Mouse (Mus musculus) erythroblast, embryonic 14.5 days (primary cell): ENCODE measurements around the gene Gabpb2. TPM values are rescaled to one million over a fixed set of nuclear protein-coding genes. Genes with fewer than 3 reads are reported as not detected.
"Not testable (repeated sequence)": the region's sequence is repeated elsewhere in the genome, so short reads cannot be mapped to it uniquely, and the experiment has no call there.

Experiments
- H3K27me3 ChIP-seq: 2 replicates; pipeline ENCODE4 v1.6.1; 2012; ENCODE audit warnings: inconsistent platforms; ENCODE audit not compliant: control insufficient read depth
- H3K36me3 ChIP-seq: 2 replicates; pipeline ENCODE4 v1.6.1; 2012; ENCODE audit warnings: mild to moderate bottlenecking, inconsistent platforms; ENCODE audit not compliant: control insufficient read depth
- H3K4me1 ChIP-seq: 2 replicates; pipeline ENCODE4 v1.6.1; 2012; ENCODE audit warnings: inconsistent platforms; ENCODE audit not compliant: control insufficient read depth
- H3K4me3 ChIP-seq: replicated peaks from 2 replicates; pipeline ENCODE3; 2012; ENCODE audit warnings: moderate library complexity, mild to moderate bottlenecking, inconsistent platforms
- H3K9me3 ChIP-seq: 2 replicates; pipeline ENCODE4 v1.6.1; 2012; ENCODE audit warnings: low read length, inconsistent platforms, mixed read lengths; ENCODE audit not compliant: control insufficient read depth
- GATA1 ChIP-seq: IDR thresholded peaks from 2 replicates; pipeline ENCODE4 v1.6.1; 2012; ENCODE audit warnings: low read length, inconsistent platforms, mixed read lengths
- TAL1 ChIP-seq: IDR thresholded peaks from 3 replicates; pipeline ENCODE4 v1.6.1; 2012; ENCODE audit warnings: low read length, inconsistent platforms, mixed read lengths
- polyA plus RNA-seq: library from polyadenylated mRNA; stranded (reverse); fragments of >175 nt; gene quantifications from 2 replicates; pipeline ENCODE4 v1.2.3, GENCODE M21; 2012

Gabpb2 gene
- polyA plus RNA-seq, 1 experiment: 0.30 TPM

DNA sequence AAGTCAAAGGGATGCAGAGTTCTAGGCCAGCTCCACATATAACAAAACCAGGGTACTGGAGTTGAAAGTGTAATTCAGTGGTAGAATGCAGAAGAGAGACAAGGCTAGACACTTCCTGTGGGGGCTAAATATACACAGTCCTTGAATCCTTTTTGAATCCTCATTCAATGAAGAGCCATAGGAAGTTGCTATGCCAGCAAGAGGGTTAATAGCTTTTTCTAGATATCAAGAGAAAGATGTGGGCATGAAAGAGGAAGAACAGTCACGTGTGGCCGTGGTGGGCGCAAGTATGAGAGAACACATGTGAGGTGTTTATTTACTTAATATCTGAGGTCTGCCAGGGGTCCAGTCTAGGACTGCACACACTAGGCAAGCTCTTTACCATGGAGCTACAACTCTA, 81.4 kb downstream of the Gabpb2 start:
- no peaks in the 10 kb centered on the region for H3K27me3 ChIP-seq
- TF ChIP-seq GATA1: no peak
- no peak for TF ChIP-seq TAL1
- peaks cover 36% of the 10 kb centered on the region for H3K4me1 ChIP-seq
- H3K36me3 ChIP-seq: peaks cover 38% of the 10 kb centered on the region
- H3K4me3 ChIP-seq: no peak overlapping the region
- H3K9me3 ChIP-seq: peaks cover 3% of the 10 kb centered on the region; the same call in 1 of the 2 replicates

DNA sequence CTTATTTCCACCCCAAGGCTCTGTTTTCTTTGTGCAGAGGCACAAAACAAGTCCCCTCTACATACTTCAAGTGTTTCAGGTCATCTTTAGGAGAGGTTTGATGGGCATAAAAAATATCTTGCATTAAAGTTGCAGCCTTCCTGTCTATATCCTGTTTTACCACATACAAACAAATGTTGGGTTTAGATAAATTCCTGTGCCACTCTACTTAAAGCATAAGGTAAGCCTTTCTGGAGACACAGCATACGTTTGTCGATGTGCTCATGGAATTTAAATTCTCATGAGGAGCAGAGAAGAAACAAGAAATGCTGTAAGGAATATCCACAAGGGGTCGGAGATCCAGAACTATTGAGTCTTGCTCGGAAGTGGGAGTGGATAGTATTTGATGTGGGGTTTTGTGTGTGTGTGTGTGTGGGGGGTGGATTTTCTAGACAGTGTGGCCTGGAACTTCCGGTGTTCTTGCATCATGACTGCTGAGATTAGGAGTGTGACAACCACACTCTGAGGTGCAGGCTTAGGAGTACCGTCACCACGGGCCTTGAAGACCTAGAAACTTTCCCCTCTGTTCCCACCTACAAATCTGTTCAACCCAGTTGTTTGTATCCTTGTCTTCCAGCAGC, 82.2 kb downstream of the Gabpb2 start:
- Histone ChIP-seq H3K9me3 (peaks cover 3% of the 10 kb centered on the region; the same call in 1 of the 2 replicates), H3K27me3 (no peaks in the 10 kb centered on the region), H3K4me1 (peaks cover 35% of the 10 kb centered on the region), H3K36me3 (peaks cover 37% of the 10 kb centered on the region), H3K4me3 (peak overlapping the region; percentile 66)
- no peak for TF ChIP-seq TAL1
- TF ChIP-seq GATA1: no peak

DNA sequence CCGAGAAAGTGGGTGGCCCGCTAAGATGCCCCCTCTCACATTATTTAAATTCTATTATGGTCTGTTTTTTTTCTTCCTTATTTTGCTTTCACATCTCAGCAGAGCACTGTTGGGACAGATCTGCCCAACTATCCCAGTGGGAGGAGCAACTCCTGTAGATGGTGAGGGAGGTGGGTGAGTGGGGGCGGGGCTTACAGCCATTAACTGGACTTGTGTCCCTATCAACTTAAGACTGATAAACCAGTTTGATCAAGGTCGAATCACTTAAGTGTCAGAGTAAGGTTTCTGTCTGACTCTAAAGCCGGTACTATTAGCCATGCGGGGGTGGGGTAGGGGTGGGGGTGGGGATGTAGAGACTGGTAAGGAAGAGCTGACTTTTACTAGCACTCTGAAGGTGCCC, 82.7 kb downstream of the Gabpb2 start:
- Histone ChIP-seq H3K4me3 (peak overlapping the region; percentile 66), H3K4me1 (peaks cover 34% of the 10 kb centered on the region), H3K27me3 (no peaks in the 10 kb centered on the region), H3K36me3 (peaks cover 35% of the 10 kb centered on the region), H3K9me3 (peaks cover 3% of the 10 kb centered on the region; the same call in 1 of the 2 replicates)
- TF ChIP-seq TAL1 (no peak), GATA1 (no peak)

DNA sequence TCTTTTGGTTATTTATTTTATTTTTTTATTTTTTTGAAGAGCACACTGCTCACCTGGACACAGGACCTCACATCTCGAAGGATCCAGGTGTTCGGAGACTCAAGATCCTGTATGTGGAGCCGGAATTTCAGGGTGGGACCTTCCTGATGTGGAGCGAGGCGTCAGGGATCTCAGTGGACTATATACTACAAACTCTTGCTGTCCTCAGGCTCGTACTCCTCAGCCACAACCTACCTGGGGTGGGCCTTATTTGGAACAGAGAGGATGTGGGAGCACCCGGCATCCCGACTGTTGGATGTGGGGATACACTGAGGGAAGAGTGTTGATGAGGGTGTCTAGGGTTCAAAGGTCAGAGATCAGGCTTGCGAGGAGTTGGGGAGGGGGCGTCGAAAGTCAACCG, 83.6 kb downstream of the Gabpb2 start:
- not testable (repeated sequence) for H3K9me3 ChIP-seq, H3K27me3 ChIP-seq
- Histone ChIP-seq H3K4me3 (peak overlapping the region; percentile 96), H3K36me3 (peaks cover 36% of the 10 kb centered on the region), H3K4me1 (peaks cover 32% of the 10 kb centered on the region)

DNA sequence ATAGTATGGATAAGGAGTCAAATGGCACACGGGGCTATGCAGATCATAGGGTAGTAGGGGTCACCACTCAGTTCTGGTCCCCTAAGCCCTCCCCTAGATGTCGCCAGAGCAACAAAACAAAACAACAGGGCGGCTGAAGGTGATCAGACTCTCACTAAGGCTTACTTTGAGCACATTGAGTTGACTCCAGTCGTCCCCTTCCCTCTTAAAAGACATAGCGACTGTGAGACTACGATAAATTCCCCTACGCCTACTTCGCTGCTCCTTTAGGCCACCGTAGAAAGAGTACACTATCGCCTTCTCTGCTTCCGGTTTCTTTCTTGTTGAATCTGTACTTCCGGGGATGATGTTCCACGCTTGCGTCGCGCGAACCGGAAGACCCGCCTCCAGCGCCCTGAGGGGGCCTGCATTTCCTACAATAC, 84.0 kb downstream of the Gabpb2 start, which contains the start of the genes Scnm1 and Lysmd1:
TSS of gene Scnm1 (minus strand) at position 332 of the 422 bp plus-strand sequence.
TSS of gene Lysmd1 (plus strand) at position 409 of the 422 bp plus-strand sequence.
- Histone ChIP-seq H3K4me3 (peak within 1 kb of the TSS; percentile 96), H3K9me3 (peaks cover 3% of the 10 kb centered on the region; the same call in 1 of the 2 replicates), H3K36me3 (peaks cover 40% of the 10 kb centered on the region), H3K4me1 (peaks cover 32% of the 10 kb centered on the region), H3K27me3 (no peaks in the 10 kb centered on the region)
- TF ChIP-seq TAL1: no peak
- no peak for TF ChIP-seq GATA1

DNA sequence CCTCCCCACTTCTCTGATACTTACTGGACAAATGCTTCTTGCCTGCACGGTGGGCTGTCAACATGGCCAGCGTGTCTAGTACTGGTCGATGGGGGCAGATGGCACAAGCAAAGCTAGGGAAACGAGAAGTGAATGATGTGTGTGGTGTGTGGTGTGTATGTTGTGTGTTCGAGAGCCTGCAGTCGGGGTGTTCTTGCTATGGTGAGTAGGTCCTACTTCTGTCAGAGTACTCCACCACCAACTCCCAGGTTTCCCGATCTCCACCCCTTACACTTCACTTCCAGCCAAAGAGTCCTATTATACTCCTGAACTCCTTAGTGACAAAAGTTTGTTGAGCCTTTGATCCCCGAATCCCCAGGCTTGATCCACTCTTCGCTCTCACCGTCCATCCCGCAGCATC, 84.5 kb downstream of the Gabpb2 start:
- Histone ChIP-seq H3K4me3 (peak overlapping the region; percentile 96), H3K36me3 (peaks cover 44% of the 10 kb centered on the region), H3K9me3 (peaks cover 3% of the 10 kb centered on the region; the same call in 1 of the 2 replicates), H3K27me3 (no peaks in the 10 kb centered on the region), H3K4me1 (peaks cover 32% of the 10 kb centered on the region)
- TF ChIP-seq GATA1 (no peak), TAL1 (no peak)

DNA sequence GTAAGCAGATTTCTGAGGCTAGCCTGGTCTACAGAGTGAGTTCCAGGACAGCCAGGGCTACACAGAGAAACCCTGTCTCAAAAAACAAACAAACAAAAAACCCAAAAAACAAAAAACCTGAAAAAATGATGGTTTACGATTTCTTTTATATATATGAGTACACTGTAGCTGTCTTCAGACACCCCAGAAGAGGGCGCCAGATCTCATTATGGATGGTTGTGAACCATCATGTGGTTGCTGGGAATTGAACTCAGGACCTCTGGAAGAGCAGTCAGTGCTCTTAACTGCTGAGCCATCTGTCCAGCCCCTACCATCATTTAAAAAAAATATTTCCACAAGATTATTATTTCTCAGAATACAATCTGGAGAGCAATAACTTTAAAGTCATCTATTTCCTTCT, 85.3 kb downstream of the Gabpb2 start:
- H3K4me3 ChIP-seq, H3K27me3 ChIP-seq, H3K9me3 ChIP-seq: not testable (repeated sequence)
- peaks cover 32% of the 10 kb centered on the region for H3K4me1 ChIP-seq
- peaks cover 45% of the 10 kb centered on the region for H3K36me3 ChIP-seq

Other genes starting within 250 kb of the Gabpb2 start
- gene Pi4kb, start 243.2 kb downstream of the Gabpb2 start, polyA plus RNA-seq: 0.48 and 0.91 TPM in 2 replicates
- 0.61 and 0.79 TPM in 2 replicates for gene Zfp687, start 202.5 kb downstream of the Gabpb2 start, polyA plus RNA-seq
- 17.0 and 20.7 TPM in 2 replicates for gene Psmd4, start 175.3 kb downstream of the Gabpb2 start, polyA plus RNA-seq
- 1.5 and 2.3 TPM in 2 replicates for gene Pip5k1a, start 111.0 kb downstream of the Gabpb2 start, polyA plus RNA-seq
- 16.8 and 18.2 TPM in 2 replicates for gene Vps72, start 106.9 kb downstream of the Gabpb2 start, polyA plus RNA-seq
- not detected in 2 replicates for gene Tmod4, start 93.4 kb downstream of the Gabpb2 start, polyA plus RNA-seq
- 0.63 and 0.86 TPM in 2 replicates for gene Scnm1, start 83.9 kb downstream of the Gabpb2 start, polyA plus RNA-seq
- gene Lysmd1, start 83.8 kb downstream of the Gabpb2 start, polyA plus RNA-seq: 0.90 and 1.1 TPM in 2 replicates
- gene Tnfaip8l2, start 75.6 kb downstream of the Gabpb2 start, polyA plus RNA-seq: 0.04 and 0.17 TPM in 2 replicates
- gene Sema6c, start 57.5 kb downstream of the Gabpb2 start, polyA plus RNA-seq: 0.01 and 0.04 TPM in 2 replicates
- 6.8 and 8.0 TPM in 2 replicates for gene Cdc42se1, start 10.8 kb upstream of the Gabpb2 start, polyA plus RNA-seq
- gene Mllt11, start 14.3 kb upstream of the Gabpb2 start, polyA plus RNA-seq: 0.09 TPM in 2 replicates
- gene Gm128, start 23.7 kb upstream of the Gabpb2 start, polyA plus RNA-seq: not detected in 2 replicates
- gene Bnipl, start 33.3 kb upstream of the Gabpb2 start, polyA plus RNA-seq: not detected in 2 replicates
- 6.4 and 7.1 TPM in 2 replicates for gene Mindy1, start 63.4 kb upstream of the Gabpb2 start, polyA plus RNA-seq
- 0.06 and 0.08 TPM in 2 replicates for gene Prune1, start 64.2 kb upstream of the Gabpb2 start, polyA plus RNA-seq
- gene Anxa9, start 89.3 kb upstream of the Gabpb2 start, polyA plus RNA-seq: 0.03 and 0.06 TPM in 2 replicates
- 5.9 and 9.3 TPM in 2 replicates for gene Cers2, start 96.9 kb upstream of the Gabpb2 start, polyA plus RNA-seq
- gene Setdb1, start 139.3 kb upstream of the Gabpb2 start, polyA plus RNA-seq: 0.42 and 0.62 TPM in 2 replicates
- gene 4930558C23Rik, start 184.9 kb upstream of the Gabpb2 start, polyA plus RNA-seq: not detected in 2 replicates
- gene Arnt, start 216.5 kb upstream of the Gabpb2 start, polyA plus RNA-seq: 1.5 and 2.0 TPM in 2 replicates